Mouse (Mus musculus) R1 (cell line): ENCODE measurements around the gene Erg.

ENCODE experiments used
- DNase-seq: peaks from one replicate; pipeline ENCODE4 v3.0.0-alpha.2; 2018; ENCODE audit warnings: low read depth, low spot score

Erg gene

DNA sequence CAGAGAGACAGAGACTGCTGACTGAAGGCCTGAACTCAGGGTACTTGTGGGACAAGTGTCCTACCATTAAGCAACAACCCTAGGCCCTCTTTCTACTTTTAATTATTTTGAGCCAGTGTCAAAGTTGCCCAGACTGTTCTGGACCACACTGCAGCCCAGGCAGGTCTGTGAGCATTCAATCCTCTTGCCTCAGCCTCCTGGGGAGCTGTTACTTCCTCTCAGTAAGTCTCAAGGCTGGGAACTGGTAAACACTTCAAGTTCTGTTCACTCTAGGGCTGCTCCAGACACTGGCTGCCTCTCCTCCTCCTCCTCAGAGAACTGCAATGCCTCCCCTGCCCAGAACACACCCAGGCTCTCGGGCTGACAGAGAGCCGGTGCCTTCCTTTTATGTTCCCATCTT is 140.0 kb downstream of the Erg start:
- DNase-seq = no peak

DNA sequence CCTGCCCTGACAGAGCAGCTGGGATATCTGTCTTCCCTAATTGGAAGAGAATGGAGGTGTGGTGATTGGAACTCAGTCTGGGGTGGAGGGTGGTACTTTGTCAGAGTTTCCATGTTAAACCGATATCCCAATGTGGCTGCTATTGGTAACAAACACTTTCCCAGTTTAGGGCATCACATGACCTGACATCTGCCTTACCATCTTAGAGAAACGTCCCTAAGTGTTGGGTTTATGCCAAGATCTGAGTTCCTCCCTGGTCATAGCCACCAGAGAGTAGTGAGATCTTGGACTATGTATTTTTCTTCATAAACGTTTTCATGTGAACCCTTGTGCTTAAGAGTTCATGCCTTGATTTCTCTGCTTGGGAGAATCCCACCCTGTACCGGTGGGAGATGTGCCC is 144.4 kb downstream of the Erg start:
- DNase-seq = no peak

GRCm38 (mm10) chr16:95441179-95441578 is 145.2 kb downstream of the Erg start:
- DNase-seq = no peak

DNA sequence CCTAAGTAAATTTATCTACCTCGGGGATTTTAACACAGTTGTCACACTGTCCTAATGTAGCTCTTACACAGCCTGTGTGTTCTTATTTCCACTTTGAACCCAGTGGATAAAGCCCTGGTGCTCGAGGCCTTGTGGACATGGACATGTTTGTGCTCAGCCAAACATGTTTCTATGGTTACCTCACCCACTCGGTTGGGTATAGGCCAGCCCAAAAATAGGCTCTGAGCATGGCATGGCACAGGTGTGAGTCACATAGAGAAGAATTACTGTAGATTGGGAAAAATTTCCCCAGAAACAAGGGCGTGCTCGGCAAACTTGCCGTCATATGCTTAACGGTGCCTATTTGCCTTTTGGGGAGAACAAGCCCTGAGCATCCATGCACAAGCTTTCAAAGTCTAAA is 146.1 kb downstream of the Erg start:
- DNase-seq = no peak

- no peak for DNase-seq
Observed at GRCm38 (mm10) chr16:95439794-95440193, 146.6 kb downstream of the Erg start.

DNA sequence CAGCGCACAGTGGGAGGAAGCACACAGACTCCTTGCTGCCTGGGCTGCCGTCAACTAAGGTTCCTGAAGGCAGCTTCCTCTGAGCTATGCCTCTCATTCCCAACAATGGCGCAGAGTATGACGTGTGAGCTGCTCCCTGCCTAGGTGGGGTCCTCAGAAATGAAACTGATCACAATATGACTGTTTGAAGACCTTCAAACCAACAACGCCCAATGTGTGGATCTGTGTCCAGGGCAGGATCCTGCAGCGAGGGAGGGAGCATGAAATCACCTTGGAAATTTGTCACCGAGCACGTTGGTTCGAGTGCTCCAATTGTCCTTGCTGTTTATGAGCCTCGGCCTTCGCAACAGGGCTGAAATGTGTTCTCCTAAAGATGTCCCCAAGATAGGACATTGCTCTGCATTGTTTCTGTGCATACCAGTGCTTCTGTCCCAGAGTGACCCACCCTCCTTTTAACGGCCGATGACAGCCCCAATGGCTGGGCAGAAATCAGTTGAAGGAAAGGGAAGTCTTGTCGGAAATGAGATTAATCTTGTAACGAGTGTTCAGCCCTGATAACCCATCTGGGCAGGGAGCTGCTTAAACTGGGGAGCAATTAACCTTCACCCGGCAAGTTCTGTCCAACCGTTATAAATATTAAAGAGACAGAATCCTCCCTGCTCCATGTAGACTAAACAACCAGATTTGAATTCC is 147.4 kb downstream of the Erg start:
- DNase-seq = no peak

DNA sequence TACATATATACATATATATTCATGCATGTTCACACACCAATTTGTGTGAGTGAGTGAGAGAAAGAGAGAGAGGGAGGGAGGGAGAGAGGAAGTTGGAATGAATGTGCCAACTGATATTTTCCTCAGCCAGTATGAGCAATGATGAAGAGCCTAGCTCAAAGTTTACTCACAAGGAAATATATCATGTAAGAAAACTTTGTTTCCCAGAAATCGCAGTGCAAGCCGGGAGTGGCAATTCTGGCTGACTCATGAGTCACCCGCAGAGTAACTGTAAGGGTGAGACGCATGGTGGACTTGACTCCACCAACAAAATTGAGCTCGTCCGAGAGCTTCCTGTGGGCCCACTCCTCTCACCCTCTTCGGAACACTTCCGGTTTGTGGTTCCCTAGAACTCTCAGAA is 149.8 kb downstream of the Erg start:
- DNase-seq = no peak

DNA sequence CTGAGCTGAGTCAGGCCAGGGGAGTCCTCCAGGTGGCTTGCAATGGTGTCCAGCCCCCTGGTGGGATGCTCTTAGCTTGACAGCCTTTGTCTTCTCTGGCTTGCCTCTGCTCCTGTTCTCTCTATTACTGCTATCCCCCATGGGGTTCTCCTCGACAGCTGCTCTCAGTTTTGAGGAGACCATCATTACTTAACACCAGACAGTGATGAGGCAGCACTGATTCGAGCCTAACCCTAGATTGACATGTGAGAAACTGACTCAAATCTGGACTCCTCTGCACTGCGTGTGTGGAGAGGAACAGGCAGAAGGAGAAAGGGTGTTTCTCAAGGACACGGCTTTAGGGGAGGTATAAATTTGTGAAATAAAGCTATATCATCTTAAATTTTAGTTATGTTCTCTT is 150.3 kb downstream of the Erg start:
- DNase-seq = no peak

DNA sequence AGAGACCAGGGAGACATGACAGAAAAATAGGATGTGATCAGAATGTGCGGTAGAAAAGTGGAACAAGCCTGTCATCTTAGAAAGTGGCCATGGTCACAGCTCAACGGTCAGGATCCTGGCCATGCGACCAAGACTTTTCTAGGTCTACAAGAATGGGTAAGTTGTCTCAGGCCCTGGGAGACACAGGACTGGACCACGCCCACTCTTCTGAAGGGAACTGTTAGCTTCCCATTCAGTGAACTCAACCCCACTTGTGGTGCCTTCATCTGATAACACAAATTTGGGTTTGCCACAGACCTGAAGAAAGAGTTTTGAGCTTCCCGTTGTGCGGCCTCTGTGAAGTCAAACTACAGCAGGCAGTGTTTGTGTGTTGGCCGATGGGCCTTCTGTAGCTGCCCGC is 152.0 kb downstream of the Erg start:
- no peak for DNase-seq

GRCm38 (mm10) chr16:95432540-95432971 is 153.8 kb downstream of the Erg start:
- DNase-seq = no peak

DNA sequence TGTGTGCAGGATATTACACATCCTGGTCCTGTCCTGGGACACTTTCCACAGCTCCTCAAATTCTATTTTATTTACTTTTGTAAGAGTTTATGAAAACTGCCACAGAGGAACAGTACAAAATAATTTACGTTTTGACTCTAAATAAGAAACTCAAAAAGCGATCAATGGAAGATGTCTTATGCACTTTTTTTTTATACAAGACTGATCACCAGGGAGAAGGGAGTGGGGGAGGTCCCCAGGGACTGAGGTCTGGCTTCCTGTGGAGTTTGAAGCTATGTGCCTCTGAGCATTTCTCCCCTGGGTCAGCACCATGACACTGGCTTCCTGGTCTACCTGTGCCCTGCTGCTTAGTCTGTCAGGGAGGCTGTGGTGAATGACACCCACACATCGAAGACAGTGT is 156.5 kb downstream of the Erg start:
- no peak for DNase-seq

- no peak for DNase-seq
Observed at GRCm38 (mm10) chr16:95428239-95428638, 158.2 kb downstream of the Erg start.

GRCm38 (mm10) chr16:95427512-95427911 is 158.9 kb downstream of the Erg start:
- no peak for DNase-seq

DNA sequence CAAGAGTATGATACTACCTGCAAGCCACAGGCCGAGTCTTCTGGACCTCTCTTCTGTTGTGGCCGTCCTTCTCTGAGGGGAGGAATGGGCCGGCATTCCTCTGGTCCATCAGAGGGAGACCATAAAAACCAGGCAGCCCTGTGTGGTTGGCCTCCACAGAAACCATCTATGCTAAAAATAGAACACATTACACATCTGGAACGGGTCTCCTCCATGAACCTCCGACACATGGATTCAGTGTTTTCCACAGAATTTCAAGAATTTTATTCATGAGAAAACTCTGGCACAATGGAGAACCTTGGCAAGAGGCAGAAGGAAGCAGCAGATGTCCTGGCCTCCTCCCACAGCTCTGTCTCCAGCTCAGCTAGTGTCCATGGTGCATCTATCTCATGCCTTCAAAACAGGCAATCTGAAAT is 163.7 kb downstream of the Erg start:
- DNase-seq = no peak

GRCm38 (mm10) chr16:95421235-95421886 is 165.0 kb downstream of the Erg start:
- DNase-seq = no peak

DNA sequence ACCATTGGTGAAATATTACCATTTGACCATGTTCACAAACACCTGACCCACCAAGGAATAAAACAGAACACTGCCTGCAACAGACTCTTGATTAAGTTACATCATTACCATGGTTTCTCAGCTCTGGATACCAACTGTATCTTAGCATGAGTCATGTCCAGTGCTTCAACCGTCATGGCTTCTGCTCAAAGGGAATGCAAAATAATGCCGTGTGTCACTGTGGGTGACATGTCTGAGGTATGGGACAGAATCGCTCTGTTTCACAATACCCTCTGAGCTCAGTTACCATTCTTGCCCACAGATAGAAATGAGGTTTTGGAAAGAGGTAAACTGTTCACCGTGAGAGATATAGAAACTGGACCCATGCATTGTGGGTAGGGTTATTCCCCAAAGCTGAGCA is 170.5 kb downstream of the Erg start:
- no peak for DNase-seq

GRCm38 (mm10) chr16:95415372-95415771 is 171.0 kb downstream of the Erg start:
- no peak for DNase-seq

DNA sequence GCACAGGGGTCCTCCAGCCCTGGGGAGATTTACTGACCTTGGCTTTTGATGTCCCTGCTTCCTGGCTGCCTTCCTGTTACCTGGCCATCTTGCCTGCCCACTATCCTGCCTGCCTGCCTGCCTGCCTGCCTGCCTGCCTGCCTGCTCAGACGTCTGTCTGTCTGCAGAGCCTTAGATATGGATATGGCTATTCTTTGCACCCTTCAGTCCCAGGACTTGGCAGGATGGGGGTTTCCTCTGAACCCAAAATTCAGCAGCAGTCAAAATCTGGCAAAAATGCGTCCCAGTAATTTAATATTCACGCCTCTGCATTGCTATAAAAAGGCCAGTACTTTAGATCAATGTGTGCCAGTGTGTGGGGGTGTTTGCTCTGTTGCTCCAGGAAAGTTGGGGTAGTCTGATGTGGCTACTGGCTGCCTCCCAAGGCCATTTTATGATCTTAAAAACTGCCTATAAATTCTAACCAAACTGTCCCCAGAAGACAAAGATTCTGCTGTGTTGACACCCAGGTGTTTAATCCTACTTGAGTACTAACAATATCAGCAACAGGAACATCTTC is 172.9 kb downstream of the Erg start:
- no peak for DNase-seq

GRCm38 (mm10) chr16:95408096-95408495 is 178.3 kb downstream of the Erg start:
- DNase-seq = no peak

GRCm38 (mm10) chr16:95405496-95405895 is 180.9 kb downstream of the Erg start:
- no peak for DNase-seq

- DNase-seq = no peak
Observed at GRCm38 (mm10) chr16:95403453-95403852, 182.9 kb downstream of the Erg start.

DNA sequence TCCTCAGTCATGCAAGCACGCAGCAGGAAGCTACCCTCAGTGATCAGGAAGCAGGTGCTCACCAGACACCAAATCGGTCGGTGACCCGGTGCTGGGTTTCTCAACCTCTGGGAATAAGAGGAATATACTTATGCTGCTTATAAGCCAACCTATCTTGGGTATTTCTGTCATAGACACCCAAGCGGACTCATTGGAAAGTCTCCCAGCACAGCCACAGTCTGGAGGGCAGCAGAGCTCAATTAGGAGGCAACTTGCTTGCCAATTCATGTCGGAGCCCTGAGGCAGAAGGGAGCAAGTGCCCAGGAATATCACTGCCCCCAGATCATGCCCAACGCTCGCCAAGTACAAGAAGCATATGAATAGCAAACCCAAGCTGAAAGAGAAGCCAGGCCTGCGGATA is 184.5 kb downstream of the Erg start:
- DNase-seq = no peak

- DNase-seq = no peak
Observed at GRCm38 (mm10) chr16:95398761-95399343, 187.5 kb downstream of the Erg start.
